ENCODE assay signal across 8 mouse cellular contexts in genomic region chr5:148820476-148820875, GRCm38 (mm10).
A peak's percentile ranks its signal among the peaks of the same experiment; 100 is the strongest.
DNase-seq lines count a peak whose midpoint lies in the region; ATAC-seq lines count a peak whose summit lies in the region.

No protein-coding gene starts in this region.

- DNase-seq in heart, embryonic 10.5 days (ENCODE audit: low spot score) = no peak
- no peak for DNase-seq in forebrain, embryonic 10.5 days (ENCODE audit: extremely low spot score, low spot score)
- no peak for DNase-seq in limb, embryonic 11.5 days (ENCODE audit: low spot score)
- DNase-seq in urinary bladder, postnatal 4 days (ENCODE audit: low spot score in 2 of 2) = no peak
- no peak for DNase-seq in frontal cortex, postnatal 36 days (ENCODE audit: low spot score in 2 of 2)

- H3K36me3 ChIP-seq in heart, embryonic 13.5 days = no peaks in the 10 kb centered on the region
- no peaks in the 10 kb centered on the region for H3K36me3 ChIP-seq in heart, embryonic 10.5 days
- H3K36me3 ChIP-seq in forebrain, embryonic 10.5 days (replicated peaks) = no peaks in the 10 kb centered on the region
- H3K36me3 ChIP-seq in limb, embryonic 11.5 days (ENCODE audit: control insufficient read depth, insufficient read depth, low read length) = no peaks in the 10 kb centered on the region

- H3K27me3 ChIP-seq in heart, embryonic 13.5 days (replicated peaks) = peaks cover 30% of the 10 kb centered on the region
- peaks cover 23% of the 10 kb centered on the region for H3K27me3 ChIP-seq in heart, embryonic 10.5 days (ENCODE audit: insufficient read depth, poor library complexity, severe bottlenecking)
- H3K27me3 ChIP-seq in forebrain, embryonic 10.5 days (ENCODE audit: poor library complexity, severe bottlenecking) = peaks cover 35% of the 10 kb centered on the region
- H3K27me3 ChIP-seq in limb, embryonic 11.5 days (ENCODE audit: control insufficient read depth, insufficient read depth, low read length) = no peaks in the 10 kb centered on the region

- H3K4me1 ChIP-seq in heart, embryonic 13.5 days = peaks cover 25% of the 10 kb centered on the region
- peaks cover 25% of the 10 kb centered on the region for H3K4me1 ChIP-seq in heart, embryonic 10.5 days
- H3K4me1 ChIP-seq in forebrain, embryonic 10.5 days = peaks cover 16% of the 10 kb centered on the region
- 0 out of 2 replicates have a peak, but pooled peaks cover 3% of the 10 kb centered on the region for H3K4me1 ChIP-seq in limb, embryonic 11.5 days (ENCODE audit: control insufficient read depth, insufficient read depth, low read length)

- 0 out of 2 replicates have a peak overlapping the region, but pooled peaks have one; percentile 5 for H3K9ac ChIP-seq in heart, embryonic 13.5 days
- H3K9ac ChIP-seq in limb, embryonic 11.5 days (ENCODE audit: low read length) = no peak overlapping the region

- no peak overlapping the region for H3K27ac ChIP-seq in heart, embryonic 13.5 days (replicated peaks)
- no peak overlapping the region for H3K27ac ChIP-seq in heart, embryonic 10.5 days
- 0 out of 2 replicates have a peak overlapping the region, but pooled peaks have one; percentile 15 for H3K27ac ChIP-seq in forebrain, embryonic 10.5 days
- no peak overlapping the region for H3K27ac ChIP-seq in limb, embryonic 11.5 days (replicated peaks; ENCODE audit: low read depth, low read length)

- no peak for ATAC-seq in heart, embryonic 13.5 days (ENCODE audit: extremely low read depth, insufficient number of reproducible peaks, low FRiP score, low TSS enrichment)
- peak; percentile 92 for ATAC-seq in CD4-positive, CD25-positive, alpha-beta regulatory T cell, adult 4 months
- no peak for ATAC-seq in limb, embryonic 11.5 days (ENCODE audit: insufficient number of reproducible peaks, low FRiP score, low TSS enrichment, low read depth)
- ATAC-seq in neutrophil, adult 5-6 weeks (ENCODE audit: extremely low read depth, insufficient number of reproducible peaks, low FRiP score, poor library complexity, severe bottlenecking) = peak; percentile 55

- H3K9me3 ChIP-seq in heart, embryonic 13.5 days = no peaks in the 10 kb centered on the region
- H3K9me3 ChIP-seq in heart, embryonic 10.5 days = no peaks in the 10 kb centered on the region
- H3K9me3 ChIP-seq in forebrain, embryonic 10.5 days = no peaks in the 10 kb centered on the region
- no peaks in the 10 kb centered on the region for H3K9me3 ChIP-seq in limb, embryonic 11.5 days (ENCODE audit: control insufficient read depth, low read length)

- peak overlapping the region; percentile 42 for H3K4me2 ChIP-seq in heart, embryonic 13.5 days
- peak overlapping the region; percentile 24 for H3K4me2 ChIP-seq in limb, embryonic 11.5 days (ENCODE audit: low read depth, severe bottlenecking)

- WGBS in heart, embryonic 13.5 days = 25% methylated on average over 20 of the region's 20 CpGs
- WGBS in heart, embryonic 10.5 days = 19% methylated on average over 20 of the region's 20 CpGs
- 27% methylated on average over 20 of the region's 20 CpGs for WGBS in forebrain, embryonic 10.5 days
- 7% methylated on average over 20 of the region's 20 CpGs for WGBS in limb, embryonic 11.5 days

- no peak overlapping the region for H3K4me3 ChIP-seq in heart, embryonic 13.5 days
- no peak overlapping the region for H3K4me3 ChIP-seq in heart, embryonic 10.5 days
- peak overlapping the region; percentile 23 for H3K4me3 ChIP-seq in forebrain, embryonic 10.5 days
- H3K4me3 ChIP-seq in limb, embryonic 11.5 days (ENCODE audit: low read depth, low read length) = no peak overlapping the region

Comparison
In these comparisons a context has a peak if more than half of its experiments do, and no peak if none do; other contexts are left out.
1. ATAC-seq: peak in CD4-positive, CD25-positive, alpha-beta regulatory T cell, adult 4 months (single experiment) and neutrophil, adult 5-6 weeks (single experiment); none in heart, embryonic 13.5 days (single experiment) and limb, embryonic 11.5 days (single experiment).